Mouse (Mus musculus): ENCODE data around the gene Zrsr2. TPM values are rescaled to one million over a fixed set of nuclear protein-coding genes. Genes with fewer than 3 reads are reported as not detected.
A peak's percentile ranks its signal among the peaks of the same experiment; 100 is the strongest.

Zrsr2 gene
- total RNA-seq (2017), result 46.9 and 64.7 TPM in 2 replicates

DNA sequence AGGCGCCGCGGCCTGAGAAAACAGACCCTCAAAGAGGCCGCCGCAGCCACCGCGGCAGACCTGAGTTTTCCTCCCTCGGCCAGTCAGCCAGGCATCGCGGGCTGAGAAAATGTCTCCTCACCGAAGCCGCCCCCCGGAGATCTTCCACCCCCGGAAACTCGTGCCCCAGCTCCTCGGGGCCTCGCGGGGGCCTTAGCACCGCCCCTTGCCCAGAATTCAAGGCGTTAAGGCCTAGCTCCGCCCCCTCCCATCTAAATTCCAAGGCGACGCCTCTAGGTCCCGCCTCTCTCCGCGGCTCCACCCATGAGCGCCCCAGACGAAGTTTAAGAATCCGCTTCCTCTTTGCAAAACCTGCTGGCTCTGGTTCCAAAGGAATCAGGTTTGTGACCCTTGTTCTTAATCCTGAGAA is at the start of gene Zrsr2:
Gene Zrsr2, minus strand, starts transcription at position 195 of the 409 bp plus-strand sequence.
- ATAC-seq (replicated peaks; ENCODE audit: low read depth, poor library complexity, severe bottlenecking), result peak; percentile 88

DNA sequence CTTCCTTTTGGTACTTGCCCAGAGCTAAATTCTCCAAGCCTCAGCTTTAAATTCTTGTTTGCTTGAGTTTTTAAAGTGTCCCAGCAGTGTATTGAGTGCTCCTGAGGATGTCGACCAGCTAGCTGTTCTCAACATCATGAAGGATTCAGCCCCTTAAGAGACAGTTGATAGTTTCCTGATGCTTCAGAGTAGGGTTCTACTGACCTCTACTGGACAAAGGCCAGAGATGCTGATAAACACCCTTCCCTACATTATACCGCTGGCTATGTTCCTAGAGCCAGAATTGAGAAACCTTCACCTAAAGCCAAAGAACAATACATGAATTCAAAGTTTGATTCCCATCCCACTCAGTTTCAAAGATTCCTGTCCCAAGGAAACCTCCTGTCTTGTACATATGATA is 46.3 kb upstream of the Zrsr2 start:
- ATAC-seq (replicated peaks; ENCODE audit: low read depth, poor library complexity, severe bottlenecking), result peak; percentile 98

DNA sequence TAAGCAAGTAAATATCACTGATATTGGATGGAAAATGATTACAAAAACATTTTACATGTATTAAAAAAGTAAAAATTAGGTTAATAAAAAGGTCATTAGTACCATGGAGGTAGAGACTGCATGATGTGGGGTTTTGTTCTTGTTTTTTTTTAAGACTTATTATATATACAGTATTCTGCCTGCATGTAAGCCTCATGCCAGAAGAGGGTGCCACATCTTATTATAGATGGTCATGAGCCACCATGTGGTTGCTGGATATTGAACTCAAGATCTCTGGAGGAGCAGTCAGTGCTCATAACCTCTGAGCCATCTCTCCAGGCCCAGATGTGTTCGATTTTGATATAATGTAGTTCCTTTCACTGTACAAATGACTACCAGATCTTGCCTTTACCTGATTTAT is 41.4 kb upstream of the Zrsr2 start:
- 0 out of 2 replicates have a peak, but pooled peaks have one; percentile 58 for ATAC-seq (replicated peaks; ENCODE audit: low read depth, poor library complexity, severe bottlenecking)

DNA sequence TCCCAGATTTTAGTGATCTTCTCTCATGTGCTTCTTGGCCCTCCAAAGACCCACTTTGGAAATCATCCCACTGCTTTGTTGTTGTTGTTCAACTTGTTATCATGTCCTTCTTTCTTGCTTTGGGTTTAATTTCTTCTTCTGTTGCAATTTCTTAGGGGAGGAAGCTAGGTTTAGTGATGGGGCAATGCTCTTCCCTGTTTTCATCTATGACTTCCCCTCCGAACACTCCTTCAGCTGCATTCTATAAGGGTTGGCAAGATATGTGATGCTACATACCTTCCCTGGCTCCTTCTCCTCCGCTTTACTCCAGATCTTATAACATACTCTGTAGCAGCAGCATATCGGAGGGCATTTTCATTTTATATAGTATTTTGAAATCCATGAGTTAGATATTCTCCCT is 38.3 kb upstream of the Zrsr2 start:
- ATAC-seq (replicated peaks; ENCODE audit: low read depth, poor library complexity, severe bottlenecking), result no peak

DNA sequence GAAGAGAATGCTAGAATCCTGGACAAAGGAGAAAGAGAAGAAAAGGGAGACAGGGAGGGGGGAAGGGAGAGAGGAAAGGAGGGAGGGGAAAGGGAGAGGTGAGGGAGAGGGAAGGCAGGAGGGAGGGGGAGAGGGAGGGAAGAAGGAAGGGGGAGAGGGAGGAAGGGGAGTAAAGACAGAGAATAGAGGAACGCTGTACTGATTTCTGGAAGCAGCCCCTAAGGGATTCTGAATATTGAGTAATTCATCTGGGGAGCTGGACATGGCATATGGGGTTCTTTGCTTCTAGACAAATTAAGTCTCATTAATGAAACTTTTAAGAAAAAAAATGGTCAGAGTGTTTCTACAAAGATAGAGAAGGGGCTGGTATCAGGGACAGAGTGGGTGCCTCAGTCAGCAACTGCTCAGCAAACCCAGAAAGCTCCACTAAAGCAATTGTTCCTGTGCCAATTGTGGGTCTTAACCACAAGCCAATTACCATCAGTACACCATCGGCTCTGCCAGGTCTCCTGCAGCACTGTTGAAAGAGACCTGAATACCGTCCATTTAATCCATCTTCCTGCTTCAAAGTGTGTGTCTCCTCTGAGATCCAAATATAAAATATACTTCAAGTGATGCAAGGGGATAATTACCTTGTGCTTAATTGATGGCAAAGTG is 29.4 kb upstream of the Zrsr2 start:
- peak; percentile 52; the same call in 1 of the 2 replicates for ATAC-seq (replicated peaks; ENCODE audit: low read depth, poor library complexity, severe bottlenecking)

DNA sequence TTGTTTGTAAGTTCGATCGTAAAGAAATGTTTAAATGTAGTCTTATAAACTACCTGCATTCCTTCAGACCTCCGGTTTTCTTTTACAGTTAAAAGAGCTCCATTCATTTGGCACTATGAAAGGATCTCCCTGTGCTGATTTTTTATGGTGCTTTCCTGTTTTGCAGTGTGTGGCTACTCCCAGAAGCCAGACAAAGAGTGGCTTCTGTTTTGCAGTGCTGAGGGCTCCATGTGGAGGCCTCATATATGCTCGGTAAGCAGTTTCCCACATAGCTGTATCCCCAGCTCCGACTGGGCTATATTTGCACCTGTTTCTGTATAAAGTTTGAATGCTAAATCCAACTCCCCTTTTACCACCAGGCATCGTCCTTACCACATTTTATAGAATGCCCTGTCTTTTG is 23.7 kb upstream of the Zrsr2 start:
- no peak for ATAC-seq (replicated peaks; ENCODE audit: low read depth, poor library complexity, severe bottlenecking)

DNA sequence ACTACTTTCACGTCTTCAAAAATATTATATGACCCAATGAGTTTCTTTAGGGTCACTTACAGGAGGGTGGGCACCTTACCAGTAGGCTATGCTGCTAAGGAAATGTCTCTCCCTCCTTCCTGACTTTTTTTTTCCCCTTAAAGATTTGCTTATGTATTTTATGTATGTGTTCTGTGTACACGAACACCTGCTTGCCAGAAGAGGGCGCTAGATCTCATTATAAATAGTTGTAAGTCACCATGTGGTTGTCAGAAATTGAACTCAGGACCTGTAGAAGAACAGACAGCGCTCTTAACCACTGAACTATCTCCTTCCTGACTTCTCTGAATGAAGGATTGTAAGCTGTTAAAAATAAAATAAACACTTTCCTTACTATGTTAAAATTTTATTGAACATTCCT is 23.0 kb upstream of the Zrsr2 start:
- ATAC-seq (replicated peaks; ENCODE audit: low read depth, poor library complexity, severe bottlenecking), result no peak

DNA sequence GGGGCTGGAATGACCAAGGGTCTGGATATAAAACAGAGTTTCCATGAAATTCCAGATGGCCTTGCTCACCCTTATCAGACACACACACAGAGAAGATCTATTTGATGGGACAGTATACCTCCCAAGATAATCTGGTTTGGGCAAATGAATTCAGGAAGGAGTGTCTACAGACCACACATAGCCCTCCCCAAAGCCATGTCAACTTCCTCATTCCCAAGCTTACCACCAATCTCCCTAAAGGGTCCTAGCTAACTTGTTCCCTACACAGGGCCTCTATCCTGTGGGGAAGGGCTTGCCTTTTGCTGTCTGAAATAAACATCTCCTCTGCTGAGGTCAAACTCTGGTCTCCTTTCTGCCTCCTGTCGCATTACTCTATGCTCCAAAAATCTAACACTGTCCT is 22.6 kb upstream of the Zrsr2 start:
- ATAC-seq (replicated peaks; ENCODE audit: low read depth, poor library complexity, severe bottlenecking), result peak; percentile 92

DNA sequence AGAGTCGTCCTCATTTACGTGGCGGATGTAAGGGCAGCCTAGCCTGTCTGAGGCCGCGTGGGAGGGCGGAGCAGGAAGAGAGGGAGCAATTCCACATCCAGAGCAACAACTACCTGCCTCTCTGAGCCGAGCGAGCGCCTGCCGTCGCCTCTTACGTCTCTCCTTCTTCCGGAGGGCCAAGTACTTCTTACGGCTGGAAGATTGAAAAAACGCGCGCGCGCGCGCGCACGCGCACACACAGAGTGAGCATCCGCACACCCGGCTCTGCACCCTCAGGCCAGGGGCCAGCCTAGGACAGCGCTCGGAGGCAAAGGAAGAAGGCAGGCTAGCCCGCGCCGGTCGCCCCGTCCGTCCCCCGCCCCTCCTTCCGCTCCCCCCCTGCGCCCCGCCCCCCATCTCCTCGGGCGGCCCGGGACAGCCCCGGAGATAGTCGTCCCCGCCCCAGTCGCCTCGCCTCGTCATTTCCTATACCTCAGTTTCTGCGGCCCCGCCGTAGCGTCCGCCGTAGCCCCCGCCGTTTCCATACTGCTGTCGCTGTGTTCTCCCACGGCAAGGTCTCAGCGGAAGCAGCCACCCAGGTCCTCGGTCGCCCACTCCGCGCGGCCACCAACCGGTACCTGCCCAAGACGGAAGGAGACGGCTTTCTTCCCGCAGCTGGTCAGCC is 526 bp downstream of the Zrsr2 start:
- peak; percentile 78 for ATAC-seq (replicated peaks; ENCODE audit: low read depth, poor library complexity, severe bottlenecking)

DNA sequence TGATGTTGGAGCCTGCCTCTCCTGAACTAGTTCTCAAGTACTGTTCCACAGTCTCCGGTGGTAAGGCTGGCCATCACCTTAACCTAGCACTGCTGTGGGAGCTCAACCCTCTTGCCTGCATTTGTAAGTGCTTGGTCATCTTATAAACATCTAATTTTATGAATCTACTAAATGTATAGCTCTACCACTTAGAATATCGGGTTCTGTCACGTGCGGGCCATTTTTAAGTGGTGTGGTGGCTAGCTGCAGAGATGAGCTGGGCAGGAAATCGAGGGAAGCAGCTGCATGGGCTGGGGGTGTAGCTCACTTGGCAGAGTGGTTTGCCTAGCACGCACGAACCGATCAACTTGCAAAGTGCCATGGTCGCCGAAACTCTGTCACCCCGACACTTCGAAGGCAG is 1.1 kb downstream of the Zrsr2 start:
- ATAC-seq (replicated peaks; ENCODE audit: low read depth, poor library complexity, severe bottlenecking), result no peak; the same call in 1 of the 2 replicates

DNA sequence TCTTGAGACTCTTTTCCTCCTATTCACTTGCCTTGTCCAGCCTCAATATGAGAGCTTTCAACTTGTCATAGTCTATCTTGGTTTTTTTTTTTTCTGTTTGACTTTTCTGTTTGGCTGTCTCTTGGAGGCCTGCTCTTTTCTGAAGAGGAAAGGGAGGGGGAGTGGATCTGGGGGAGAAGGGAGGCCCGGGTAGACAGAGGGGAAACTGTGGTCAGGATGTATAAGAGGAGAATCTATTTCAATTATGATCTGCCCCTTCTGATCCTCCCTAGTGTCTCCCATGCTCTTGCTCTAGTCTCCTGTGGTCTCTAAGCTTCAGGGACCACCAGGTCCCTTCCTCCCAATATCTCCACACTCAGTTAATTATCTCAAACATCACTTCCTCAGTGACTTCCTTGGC is 6.8 kb downstream of the Zrsr2 start:
- peak; percentile 81 for ATAC-seq (replicated peaks; ENCODE audit: low read depth, poor library complexity, severe bottlenecking)

DNA sequence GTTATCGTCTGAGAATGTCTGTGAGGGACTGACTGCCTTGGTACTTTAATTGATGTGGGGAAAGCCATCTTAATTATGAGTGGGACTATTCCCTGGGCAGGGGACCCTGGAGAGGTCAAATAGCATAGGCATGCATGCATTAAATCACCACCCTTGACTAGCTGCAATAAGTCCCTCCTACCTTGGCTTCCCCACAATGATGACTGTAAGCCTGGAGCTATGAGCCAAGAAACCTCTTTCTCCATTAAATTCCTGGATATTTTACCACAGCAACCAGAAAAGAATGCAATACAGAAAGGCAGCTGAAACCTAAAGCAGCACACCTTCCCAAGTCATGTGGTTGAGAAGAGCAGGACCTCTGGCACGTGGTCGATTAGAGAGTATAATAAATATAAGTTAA is 14.1 kb downstream of the Zrsr2 start:
- ATAC-seq (replicated peaks; ENCODE audit: low read depth, poor library complexity, severe bottlenecking), result no peak

DNA sequence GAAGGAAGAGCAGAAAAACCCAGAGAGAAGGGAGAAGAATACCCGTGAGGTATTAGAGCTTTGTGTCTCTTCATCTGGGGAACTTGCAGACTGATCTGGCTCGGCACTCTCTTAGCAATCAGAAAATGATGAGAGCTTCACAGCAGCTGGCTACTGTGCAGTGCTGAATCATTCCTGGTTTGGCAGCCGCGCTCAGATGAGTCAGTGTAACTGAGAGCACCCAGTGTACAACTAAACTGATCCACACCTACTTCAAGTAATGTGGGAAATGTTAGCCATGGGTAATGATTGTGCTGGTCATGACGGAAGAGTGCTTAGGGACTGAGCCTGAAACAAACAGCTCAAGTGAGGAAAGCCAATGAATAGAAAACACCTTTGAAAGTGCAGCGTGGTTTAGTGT is 19.9 kb downstream of the Zrsr2 start:
- no peak for ATAC-seq (replicated peaks; ENCODE audit: low read depth, poor library complexity, severe bottlenecking)

DNA sequence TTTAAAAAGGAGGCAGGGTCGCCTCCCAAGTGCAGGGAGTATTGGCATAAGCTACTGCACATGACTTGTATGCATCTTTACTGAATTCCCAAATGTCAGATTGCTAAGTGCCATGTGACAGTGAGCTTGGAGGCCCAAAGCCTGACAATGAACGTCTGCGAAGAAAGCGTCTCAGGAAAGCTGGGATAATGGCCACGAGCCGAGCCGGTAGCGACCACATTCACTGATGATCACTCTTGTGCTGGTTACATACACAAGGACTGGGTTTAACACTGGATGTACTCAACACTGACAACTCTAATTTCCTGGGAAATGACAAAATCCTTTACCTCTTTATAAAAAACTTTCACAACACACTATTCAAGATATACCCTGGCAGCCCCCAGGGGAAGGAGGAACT is 23.7 kb downstream of the Zrsr2 start:
- ATAC-seq (replicated peaks; ENCODE audit: low read depth, poor library complexity, severe bottlenecking), result no peak

DNA sequence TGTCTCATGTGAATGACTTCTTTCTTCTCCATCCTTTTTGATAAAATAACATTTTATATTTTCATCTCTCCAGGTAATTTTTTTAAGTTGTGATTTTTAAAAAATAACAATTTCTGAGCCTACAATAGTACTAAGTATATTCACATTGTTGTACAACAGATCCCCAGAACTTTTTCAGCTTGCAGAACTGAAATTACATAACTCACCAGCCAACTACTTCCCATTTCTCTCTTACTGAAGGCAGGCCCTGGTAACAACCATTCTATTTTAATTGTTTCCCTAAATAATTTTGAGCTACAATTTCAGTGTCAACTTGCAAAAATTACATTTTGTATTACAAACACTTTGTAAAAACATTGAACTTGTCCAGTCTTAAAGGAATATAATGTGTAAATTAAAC is 28.9 kb downstream of the Zrsr2 start:
- 0 out of 2 replicates have a peak, but pooled peaks have one; percentile 36 for ATAC-seq (replicated peaks; ENCODE audit: low read depth, poor library complexity, severe bottlenecking)

DNA sequence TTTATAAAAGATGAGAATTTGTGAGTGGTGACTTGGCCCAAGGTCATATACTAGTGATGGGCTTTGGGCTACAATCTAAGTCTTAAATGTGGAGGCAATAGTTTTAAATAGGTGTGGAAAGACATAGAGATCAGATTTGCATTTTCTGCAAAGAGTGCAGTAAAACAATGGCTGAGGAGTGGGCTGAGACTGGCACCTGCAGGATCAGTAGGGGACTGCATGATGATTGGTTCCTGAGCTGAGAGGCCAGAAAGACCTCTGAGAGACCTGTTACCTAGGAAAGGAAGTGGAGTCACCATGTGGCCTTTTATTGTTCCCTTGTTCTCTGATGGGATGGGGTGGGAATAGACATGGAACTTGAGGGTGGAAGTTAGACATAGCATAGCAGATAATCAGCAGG is 45.7 kb downstream of the Zrsr2 start:
- ATAC-seq (replicated peaks; ENCODE audit: low read depth, poor library complexity, severe bottlenecking), result peak; percentile 45

DNA sequence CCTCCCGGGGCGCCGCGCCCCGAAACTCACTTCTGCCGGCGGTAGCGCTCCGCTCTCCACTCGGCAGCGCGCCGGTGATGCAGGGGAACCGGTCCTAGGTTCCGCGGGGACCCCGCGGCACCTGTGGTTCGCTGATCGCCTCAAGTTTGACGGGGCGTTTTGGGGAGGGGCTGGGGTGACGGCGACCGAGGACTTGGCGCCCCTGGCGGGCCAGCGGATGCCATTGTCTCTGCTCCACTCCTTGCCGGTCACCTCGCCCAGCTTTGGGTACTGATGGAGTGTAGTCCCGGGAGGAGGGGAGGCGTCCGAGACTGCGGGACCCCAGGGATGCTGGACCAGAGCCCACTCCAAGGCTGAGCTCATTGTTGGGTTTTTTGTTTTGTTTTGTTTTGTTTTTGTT is 49.1 kb downstream of the Zrsr2 start:
- peak; percentile 12; the same call in 1 of the 2 replicates for ATAC-seq (replicated peaks; ENCODE audit: low read depth, poor library complexity, severe bottlenecking)

DNA sequence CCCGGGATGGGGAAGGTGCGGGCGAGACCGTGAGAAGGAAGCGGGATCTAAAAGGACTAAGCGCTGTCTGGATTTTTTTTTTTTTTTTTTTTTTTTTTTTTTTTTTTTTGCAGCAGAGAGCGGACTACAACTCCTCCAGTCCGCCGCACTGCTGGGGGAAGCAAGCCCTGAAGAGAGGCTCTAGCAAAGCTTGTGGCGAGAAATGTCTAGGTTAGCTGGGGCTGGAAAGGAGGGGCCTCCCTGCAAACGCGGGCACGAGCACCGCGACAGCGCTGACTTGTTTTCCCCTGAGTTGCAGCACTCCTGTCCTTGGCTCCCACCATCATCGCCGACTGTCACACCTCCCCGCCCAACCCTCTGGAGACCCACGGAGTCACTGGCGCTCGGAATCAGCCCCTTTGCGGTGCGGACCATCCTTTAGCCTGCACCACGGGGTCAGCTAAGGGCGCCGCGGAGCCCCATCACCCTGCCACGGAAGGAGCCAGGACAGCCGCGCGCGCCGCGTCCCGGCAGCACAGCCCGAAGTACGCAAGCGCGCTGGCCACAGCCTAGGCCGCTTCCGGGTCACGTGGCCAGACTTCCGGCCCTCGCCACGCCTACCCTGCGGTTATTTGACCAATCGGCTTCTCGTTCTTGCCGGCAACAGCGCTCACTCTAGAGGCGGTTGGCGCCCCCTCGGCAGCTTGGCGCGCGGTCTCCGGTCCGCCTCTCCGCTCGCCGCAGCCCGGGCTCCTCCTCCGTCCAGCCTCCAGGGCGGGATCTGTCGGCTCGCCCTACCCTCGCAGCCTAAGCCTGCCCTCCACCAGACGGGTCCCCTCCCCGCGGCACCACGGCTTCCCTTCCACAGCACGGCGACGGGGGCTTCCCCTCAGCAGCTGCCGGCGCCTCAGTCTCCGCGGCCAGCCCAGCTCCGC is 49.9 kb downstream of the Zrsr2 start, which contains the start of gene Ap1s2:
Gene Ap1s2, plus strand, starts transcription at position 681 of the 914 bp plus-strand sequence.
- ATAC-seq (replicated peaks; ENCODE audit: low read depth, poor library complexity, severe bottlenecking), result peak; percentile 91

DNA sequence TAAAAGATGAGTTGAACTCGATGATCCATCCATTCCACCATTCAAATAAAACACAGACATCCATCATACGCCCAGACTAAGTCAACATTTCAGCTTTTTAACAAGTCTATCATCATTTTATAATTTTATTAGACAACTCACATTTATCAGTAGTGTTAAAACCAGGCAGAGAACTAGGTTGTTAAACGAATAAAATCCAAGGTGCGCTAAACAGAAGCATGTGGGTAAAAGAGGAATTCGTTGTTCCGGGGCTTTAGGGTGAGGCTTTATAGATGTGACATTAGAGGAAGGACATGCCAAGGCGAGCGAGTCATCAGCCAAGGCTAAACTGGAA is 50.5 kb downstream of the Zrsr2 start:
- peak; percentile 31; the same call in 1 of the 2 replicates for ATAC-seq (replicated peaks; ENCODE audit: low read depth, poor library complexity, severe bottlenecking)

DNA sequence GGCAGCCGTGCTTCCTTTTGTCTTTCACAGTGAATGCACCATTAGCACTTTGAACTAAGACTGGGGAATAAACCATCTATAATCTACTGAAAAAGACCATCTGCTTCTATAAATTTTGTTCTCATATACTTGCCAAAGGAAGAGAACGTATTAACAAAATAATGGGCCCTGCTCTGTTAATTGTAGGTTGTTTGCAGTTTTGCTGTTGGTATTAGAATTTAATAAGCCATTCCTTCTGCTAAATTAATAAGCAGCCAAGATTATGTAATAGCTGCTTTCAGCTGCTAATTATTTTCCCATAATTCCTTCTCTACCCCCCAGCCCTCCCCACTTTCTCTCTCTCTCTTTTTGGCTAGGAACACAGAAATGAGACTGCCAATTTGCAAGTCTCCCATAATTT is 51.6 kb downstream of the Zrsr2 start:
- no peak for ATAC-seq (replicated peaks; ENCODE audit: low read depth, poor library complexity, severe bottlenecking)

Data from common myeloid progenitor, adult 5-6 weeks (primary cell).